Mouse (Mus musculus) C2C12 (cell line): ENCODE data around the gene Wdr66. TPM values are rescaled to one million over a fixed set of nuclear protein-coding genes. Genes with fewer than 3 reads are reported as not detected.
"Not testable (repeated sequence)": the region's sequence is repeated elsewhere in the genome, so short reads cannot be mapped to it uniquely, and the experiment has no call there.

Experiments used
- H3K27me3 ChIP-seq: one replicate; pipeline ENCODE4 v1.6.1; 2011; ENCODE audit not compliant: control insufficient read depth, insufficient read depth, insufficient read length
- H3K36me3 ChIP-seq: one replicate; pipeline ENCODE4 v1.6.1; 2011; ENCODE audit not compliant: control insufficient read depth, insufficient read depth
- H3K4me3 ChIP-seq: one replicate; pipeline ENCODE4 v1.5.1; 2011; ENCODE audit warnings: mild to moderate bottlenecking, control low read depth; ENCODE audit not compliant: poor library complexity, insufficient read depth, severe bottlenecking
- H3K79me2 ChIP-seq: one replicate; pipeline ENCODE4 v1.6.1; 2011; ENCODE audit not compliant: control insufficient read depth, insufficient read depth
- H3K79me3 ChIP-seq: one replicate; pipeline ENCODE4 v1.6.1; 2011; ENCODE audit warnings: low read depth, control low read depth
- H3ac ChIP-seq: one replicate; pipeline ENCODE3; 2011; ENCODE audit warnings: low read depth; ENCODE audit not compliant: control insufficient read depth, insufficient read length
- CEBPB ChIP-seq: IDR thresholded peaks from one replicate; pipeline ENCODE4 v1.6.1; 2011; ENCODE audit warnings: low read depth, mild to moderate bottlenecking, control low read depth, moderate library complexity
- CTCF ChIP-seq: IDR thresholded peaks from one replicate; pipeline ENCODE4 v1.5.1; 2011; ENCODE audit not compliant: control insufficient read depth, insufficient read depth, insufficient read length
- FOSL1 ChIP-seq: IDR thresholded peaks from one replicate; pipeline ENCODE4 v1.8.0; 2011; ENCODE audit warnings: mild to moderate bottlenecking, low read length; ENCODE audit not compliant: poor library complexity, insufficient read depth, severe bottlenecking
- MAX ChIP-seq: IDR thresholded peaks from one replicate; pipeline ENCODE4 v1.6.1; 2011; ENCODE audit warnings: mild to moderate bottlenecking, control low read depth
- MYOD1 ChIP-seq: IDR thresholded peaks from one replicate; pipeline ENCODE4 v1.6.1; 2011; ENCODE audit warnings: low read depth; ENCODE audit not compliant: control insufficient read depth, insufficient read length
- MYOG ChIP-seq: IDR thresholded peaks from one replicate; pipeline ENCODE4 v1.6.1; 2011; ENCODE audit not compliant: control insufficient read depth, insufficient read length; ENCODE audit errors: extremely low read depth
- USF1 ChIP-seq: IDR thresholded peaks from one replicate; pipeline ENCODE4 v1.6.1; 2011; ENCODE audit warnings: low read depth, mild to moderate bottlenecking, control low read depth, moderate library complexity
- long read RNA-seq, 2 experiments: library from polyadenylated mRNA; unstranded; transcript quantifications; one replicate each; pipeline ENCODE4 v2.0.0; 2019 to 2020
- polyA plus RNA-seq: library from polyadenylated mRNA; unstranded; fragments of >200 nt; fragmentation: generic; extraction: Trizol; gene quantifications from one replicate; pipeline ENCODE4 v1.2.1, GENCODE M21; 2012; ENCODE audit warnings: missing spikeins

Gene Wdr66
- polyA plus RNA-seq: 0.13 TPM
- long read RNA-seq, experiment 1: 0 reads
- long read RNA-seq, experiment 2: 0 reads

- TF ChIP-seq CTCF: peak; percentile 77
- no peak for TF ChIP-seq FOSL1
- TF ChIP-seq CEBPB: no peak
- peak; percentile 66 for TF ChIP-seq MAX
- TF ChIP-seq USF1: peak; percentile 88
- TF ChIP-seq MYOG: no peak
- TF ChIP-seq MYOD1: no peak
- no peaks in the 10 kb centered on the region for H3K27me3 ChIP-seq
- H3K4me3 ChIP-seq: no peak within 1 kb of the TSS
- H3K36me3 ChIP-seq: no peaks in the 10 kb centered on the region
- no peaks in the 10 kb centered on the region for H3K79me2 ChIP-seq
- H3K79me3 ChIP-seq: no peaks in the 10 kb centered on the region
- H3ac ChIP-seq: no peak within 1 kb of the TSS
Observed at GRCm38 (mm10) chr5:123251834-123252233, at the start of gene Wdr66. Gene Wdr66, plus strand, starts transcription at chr5:123252102.

DNA sequence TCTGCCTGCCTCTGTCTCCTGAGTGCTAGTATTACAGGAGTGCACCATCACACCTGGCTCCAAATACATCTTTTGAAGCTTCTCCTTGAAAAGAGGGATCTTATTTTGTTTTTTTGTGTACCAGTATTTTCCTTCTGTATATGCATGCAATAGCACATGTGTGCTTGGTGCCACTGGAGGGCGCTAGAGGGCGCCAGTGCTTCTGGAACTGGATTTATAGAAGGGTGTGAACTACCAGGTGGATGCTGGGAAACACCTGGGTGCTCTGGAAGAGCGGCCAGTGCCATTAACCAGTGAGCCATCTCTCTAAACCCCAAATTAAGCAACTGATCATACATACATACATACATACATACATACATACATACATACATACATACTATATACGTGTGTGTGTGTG lies 49.1 kb upstream of the Wdr66 start:
- not testable (repeated sequence) for H3K79me2 ChIP-seq, H3K27me3 ChIP-seq

GRCm38 (mm10) chr5:123203591-123203990 lies 48.3 kb upstream of the Wdr66 start:
- not testable (repeated sequence) for H3K79me2 ChIP-seq, H3K27me3 ChIP-seq, H3K79me3 ChIP-seq, H3K36me3 ChIP-seq, H3K4me3 ChIP-seq, H3ac ChIP-seq

More for the DNA sequence above, 49.1 kb upstream of the Wdr66 start:
- H3K79me3 ChIP-seq, H3K36me3 ChIP-seq, H3ac ChIP-seq, H3K4me3 ChIP-seq: not testable (repeated sequence)

DNA sequence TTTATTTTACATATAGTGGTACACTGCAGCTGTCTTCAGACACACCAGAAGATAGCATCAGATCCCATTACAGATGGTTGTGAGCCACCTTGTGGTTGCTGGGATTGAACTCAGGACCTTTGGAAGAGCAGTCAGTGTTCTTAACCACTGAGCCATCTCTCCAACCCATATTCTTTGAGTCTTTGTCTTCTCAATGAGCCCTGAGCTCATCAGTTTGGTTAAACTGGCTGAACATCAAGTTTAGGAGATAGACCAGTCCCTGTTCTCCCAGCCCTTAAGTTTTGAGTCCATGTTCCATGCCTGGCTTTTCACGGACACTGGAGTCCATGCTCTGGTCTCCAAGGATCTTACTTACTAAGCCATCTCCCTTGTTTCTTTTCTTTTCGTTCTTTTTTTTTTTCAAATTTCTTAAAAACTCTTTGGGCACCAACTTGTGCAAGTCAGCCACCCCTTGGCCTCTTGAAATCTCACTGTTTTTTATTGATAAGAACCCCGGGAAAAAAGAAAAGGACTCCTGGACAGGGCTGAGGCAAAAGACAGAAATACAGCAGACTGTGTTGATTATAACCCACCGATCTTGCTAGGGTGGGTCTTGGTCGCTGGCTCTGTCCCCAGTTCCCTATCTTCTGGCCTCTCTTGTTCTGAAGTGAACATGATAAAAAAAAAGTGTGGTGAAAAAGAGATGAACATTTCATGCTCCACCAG lies 29.4 kb upstream of the Wdr66 start:
- not testable (repeated sequence) for H3K79me3 ChIP-seq, H3K79me2 ChIP-seq, H3ac ChIP-seq, H3K36me3 ChIP-seq, H3K4me3 ChIP-seq, H3K27me3 ChIP-seq

DNA sequence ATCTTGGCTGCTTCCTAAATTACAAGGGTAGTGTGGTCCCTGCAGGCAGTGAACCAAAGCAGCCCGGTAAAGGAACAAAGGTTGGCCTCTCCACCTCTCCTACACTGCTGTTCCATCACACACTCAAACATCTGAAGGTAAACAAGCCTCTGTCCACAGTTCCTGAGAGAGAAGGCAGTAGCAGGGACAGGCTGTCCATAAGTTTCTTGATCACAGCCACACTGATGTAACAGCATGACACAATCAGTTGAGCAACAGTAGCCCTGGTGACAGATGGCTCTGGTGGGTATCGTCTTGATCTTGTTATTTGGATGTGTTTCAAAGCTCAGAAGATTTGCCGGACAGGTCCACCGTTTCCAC lies 28.9 kb upstream of the Wdr66 start:
- Histone ChIP-seq H3K79me2 (no peaks in the 10 kb centered on the region), H3ac (no peak overlapping the region), H3K79me3 (no peaks in the 10 kb centered on the region), H3K27me3 (no peaks in the 10 kb centered on the region), H3K36me3 (no peaks in the 10 kb centered on the region), H3K4me3 (no peak overlapping the region)
- TF ChIP-seq FOSL1 (no peak), MYOG (no peak), CEBPB (no peak), CTCF (no peak), MAX (no peak), MYOD1 (no peak), USF1 (no peak)

- H3K4me3 ChIP-seq, H3K79me3 ChIP-seq, H3ac ChIP-seq, H3K27me3 ChIP-seq, H3K79me2 ChIP-seq, H3K36me3 ChIP-seq: not testable (repeated sequence)
Observed at GRCm38 (mm10) chr5:123223861-123224260, 28.0 kb upstream of the Wdr66 start.

- Histone ChIP-seq H3K79me2 (peaks cover 23% of the 10 kb centered on the region), H3ac (no peak overlapping the region), H3K36me3 (peaks cover 5% of the 10 kb centered on the region), H3K27me3 (no peaks in the 10 kb centered on the region), H3K79me3 (peaks cover 15% of the 10 kb centered on the region), H3K4me3 (no peak overlapping the region)
- TF ChIP-seq CEBPB (no peak), MYOD1 (no peak), FOSL1 (no peak), MAX (no peak), MYOG (no peak), CTCF (no peak)
Observed at GRCm38 (mm10) chr5:123226851-123227250, 25.1 kb upstream of the Wdr66 start.
